Mouse (Mus musculus): ENCODE data around the gene Rtl1.

GRCm38 (mm10) chr12:109539950-109540349 lies 60.2 kb downstream of the Rtl1 start:
- TF ChIP-seq CTCF (IDR thresholded peaks at IDR 0.05; ENCODE audit: borderline replicate concordance, extremely low read depth, insufficient read depth, insufficient read length): no peak
- TF ChIP-seq POLR2A (IDR thresholded peaks at IDR 0.05; ENCODE audit: borderline replicate concordance, extremely low read depth, insufficient read depth, insufficient read length, poor library complexity, severe bottlenecking): no peak
